ENCODE assay signal across 8 mouse cellular contexts in genomic region chr7:29293131-29294065, GRCm38 (mm10). TPM values are rescaled to one million over a fixed set of nuclear protein-coding genes. Genes with fewer than 3 reads are reported as not detected.
DNase-seq lines count a peak whose midpoint lies in the region; ATAC-seq and TF ChIP-seq lines count a peak whose summit lies in the region.
"Had no signal": no experiment of that assay in that cellular context is flagged by ENCODE, and none has a peak within 500 bp of the region (broad histone marks: within the 10 kb centered on the region; RNA-seq: fewer than 3 reads in every experiment).

No protein-coding gene starts in this region.

- peak; percentile 58; the same call in 1 of the 2 replicates for TF ChIP-seq EP300 in ES-Bruce4 (IDR thresholded peaks at IDR 0.05; ENCODE audit: insufficient read depth, low read depth, low read length)

- H3K4me3 ChIP-seq in ES-Bruce4 (ENCODE audit: low read depth, low read length), result 0 out of 2 replicates have a peak overlapping the region, but pooled peaks have one; percentile 21
- no peak overlapping the region for H3K4me3 ChIP-seq in midbrain, embryonic 14.5 days (replicated peaks; ENCODE audit: low read depth, low read length)
- H3K4me3 ChIP-seq: liver, embryonic 15.5 days had no signal

- no peaks in the 10 kb centered on the region for H3K27me3 ChIP-seq in ES-Bruce4 (ENCODE audit: control insufficient read depth, insufficient read depth, low read length, poor library complexity, severe bottlenecking)
- no peaks in the 10 kb centered on the region for H3K27me3 ChIP-seq in midbrain, embryonic 14.5 days (ENCODE audit: control insufficient read depth, insufficient read depth, low read length)

- peak overlapping the region; percentile 86 for H3K27ac ChIP-seq in ES-Bruce4 (ENCODE audit: insufficient read depth, low read length)
- peak overlapping the region; percentile 49; the same call in 1 of the 2 replicates for H3K27ac ChIP-seq in midbrain, embryonic 14.5 days (replicated peaks; ENCODE audit: low read depth, low read length)
- H3K27ac ChIP-seq: liver, embryonic 15.5 days had no signal

- H3K4me2 ChIP-seq in midbrain, embryonic 14.5 days (ENCODE audit: low read length), result no peak overlapping the region
- H3K4me2 ChIP-seq: liver, embryonic 15.5 days had no signal

- ATAC-seq in midbrain, embryonic 14.5 days (ENCODE audit: low FRiP score, low TSS enrichment), result no peak
- no peak for ATAC-seq in monocyte, adult 5-6 weeks (replicated peaks; ENCODE audit: insufficient number of reproducible peaks, low FRiP score, low TSS enrichment, poor library complexity, severe bottlenecking)

- peak; percentile 98 for DNase-seq in R1 (ENCODE audit: low read depth, low spot score)
- DNase-seq in heart, adult 8-10 months (ENCODE audit: low spot score), result peak; percentile 42
- DNase-seq in kidney, adult 9 months, result peak; percentile 55
- no peak for DNase-seq in midbrain, embryonic 14.5 days
- DNase-seq in left cerebral cortex, postnatal 14 days (ENCODE audit: low spot score in 2 of 2), result no peak

- 26% methylated on average over 19 of the region's 19 CpGs for WGBS in midbrain, embryonic 14.5 days

- no peak for TF ChIP-seq CTCF in ES-Bruce4 (IDR thresholded peaks at IDR 0.05; ENCODE audit: low read depth, low read length)

- H3K4me1 ChIP-seq in ES-Bruce4 (ENCODE audit: control insufficient read depth, insufficient read depth, low read length), result peaks cover 17% of the 10 kb centered on the region
- H3K4me1 ChIP-seq in midbrain, embryonic 14.5 days (ENCODE audit: control insufficient read depth, insufficient read depth, low read length), result peaks cover 11% of the 10 kb centered on the region; the same call in 1 of the 2 replicates

- peak overlapping the region; percentile 19 for H3K9ac ChIP-seq in ES-Bruce4 (ENCODE audit: low read depth, poor library complexity, severe bottlenecking)
- H3K9ac ChIP-seq in midbrain, embryonic 14.5 days (replicated peaks; ENCODE audit: low read length), result no peak overlapping the region
- H3K9ac ChIP-seq: liver, embryonic 15.5 days had no signal

- intact Hi-C loops in left cerebral cortex, postnatal 14 days (cut with DNase I), result loop anchor here (10.0 kb wide), 1 partner anchor 169 kb away; the partner anchor contains the start of gene Ryr1

- TF ChIP-seq POLR2A in ES-Bruce4 (IDR thresholded peaks at IDR 0.05; ENCODE audit: insufficient read depth, low read length), result no peak

- H3K9me3 ChIP-seq in ES-Bruce4 (replicated peaks; ENCODE audit: control insufficient read depth, insufficient read depth, low read length, poor library complexity, severe bottlenecking), result no peaks in the 10 kb centered on the region
- no peaks in the 10 kb centered on the region for H3K9me3 ChIP-seq in midbrain, embryonic 14.5 days (ENCODE audit: control insufficient read depth, low read length)
- H3K9me3 ChIP-seq: liver, embryonic 15.5 days had no signal

- no peaks in the 10 kb centered on the region for H3K36me3 ChIP-seq in ES-Bruce4 (ENCODE audit: control insufficient read depth, insufficient read depth, low read length, poor library complexity, severe bottlenecking)
- H3K36me3 ChIP-seq in midbrain, embryonic 14.5 days (ENCODE audit: control insufficient read depth, insufficient read depth, low read length), result no peaks in the 10 kb centered on the region
- H3K36me3 ChIP-seq: liver, embryonic 15.5 days had no signal

RNA-seq across cellular contexts. Expression of gene Ppp1r14a, which starts 4.3 kb away (rescaled TPM):
- polyA plus RNA-seq in ES-Bruce4 (2011; ENCODE audit: insufficient read depth, insufficient read length, low read depth, missing spikeins), result 22.1 and 29.1 TPM in 2 replicates
- total RNA-seq in heart, adult 8-10 months (2022), result 10 to 100 TPM in 1 of 4 experiments, 1 to 10 TPM in 3; 5.4 to 10.1 (median 7.1) TPM
- polyA plus RNA-seq in midbrain, embryonic 14.5 days (2014; fragmentation: Nextera tagmentation; extraction: Ambion mirVana), result 0.94 and 3.9 TPM in 2 replicates
- 1 to 10 TPM; 6.6 to 8.0 TPM for total RNA-seq in left cerebral cortex, postnatal 14 days (2021)
- total RNA-seq in monocyte, adult 5-6 weeks (2017), result not detected in 3 replicates

RNA-seq across cellular contexts. Expression of gene Dpf1, which starts 10.4 kb away (rescaled TPM):
- 5.9 and 6.1 TPM in 2 replicates for polyA plus RNA-seq in ES-Bruce4 (2011; ENCODE audit: insufficient read depth, insufficient read length, low read depth, missing spikeins)
- total RNA-seq in heart, adult 8-10 months (2022), result under 1 TPM in 3 of 4 experiments, not detected in 1; 0.13 to 0.23 (median 0.22) TPM
- 203 and 214 TPM in 2 replicates for polyA plus RNA-seq in midbrain, embryonic 14.5 days (2014; fragmentation: Nextera tagmentation; extraction: Ambion mirVana)
- 100 to 1,000 TPM in 1 of 2 experiments, 10 to 100 TPM in 1; 97.6 to 105 TPM for total RNA-seq in left cerebral cortex, postnatal 14 days (2021)
- not detected in 3 replicates for total RNA-seq in monocyte, adult 5-6 weeks (2017)

RNA-seq across cellular contexts. Expression of gene Spint2, which starts 11.7 kb away (rescaled TPM):
- polyA plus RNA-seq in ES-Bruce4 (2011; ENCODE audit: insufficient read depth, insufficient read length, low read depth, missing spikeins), result 264 and 288 TPM in 2 replicates
- total RNA-seq in heart, adult 8-10 months (2022), result 10 to 100 TPM; 47.3 to 54.5 (median 53.2) TPM
- 52.3 and 66.3 TPM in 2 replicates for polyA plus RNA-seq in midbrain, embryonic 14.5 days (2014; fragmentation: Nextera tagmentation; extraction: Ambion mirVana)
- total RNA-seq in left cerebral cortex, postnatal 14 days (2021), result 10 to 100 TPM; 11.5 to 19.4 TPM
- 2.6 to 4.4 TPM (median 4.2 TPM) in 3 replicates for total RNA-seq in monocyte, adult 5-6 weeks (2017)

RNA-seq across cellular contexts. Expression of gene 2200002D01Rik, which starts 45.1 kb away (rescaled TPM):
- polyA plus RNA-seq in ES-Bruce4 (2011; ENCODE audit: insufficient read depth, insufficient read length, low read depth, missing spikeins), result 33.6 and 34.1 TPM in 2 replicates
- total RNA-seq in heart, adult 8-10 months (2022), result 1 to 10 TPM; 1.7 to 3.9 (median 2.6) TPM
- 0.29 and 0.57 TPM in 2 replicates for polyA plus RNA-seq in midbrain, embryonic 14.5 days (2014; fragmentation: Nextera tagmentation; extraction: Ambion mirVana)
- total RNA-seq in left cerebral cortex, postnatal 14 days (2021), result not detected
- total RNA-seq in monocyte, adult 5-6 weeks (2017), result 0.29 to 3.4 TPM in 2 of 3 replicates, not detected in the other

RNA-seq across cellular contexts. Expression of gene Yif1b, which starts 55.3 kb away (rescaled TPM):
- polyA plus RNA-seq in ES-Bruce4 (2011; ENCODE audit: insufficient read depth, insufficient read length, low read depth, missing spikeins), result 50.9 and 55.2 TPM in 2 replicates
- 10 to 100 TPM; 66.2 to 78.1 (median 70.0) TPM for total RNA-seq in heart, adult 8-10 months (2022)
- polyA plus RNA-seq in midbrain, embryonic 14.5 days (2014; fragmentation: Nextera tagmentation; extraction: Ambion mirVana), result 86.6 and 107 TPM in 2 replicates
- 10 to 100 TPM; 48.4 to 50.9 TPM for total RNA-seq in left cerebral cortex, postnatal 14 days (2021)
- 3.8 to 11.1 TPM (median 9.8 TPM) in 3 replicates for total RNA-seq in monocyte, adult 5-6 weeks (2017)

Comparison
In these comparisons a context has a peak if more than half of its experiments do, and no peak if none do; other contexts are left out.
1. DNase-seq: peak in R1 (single experiment), heart, adult 8-10 months (single experiment) and kidney, adult 9 months (single experiment); none in midbrain, embryonic 14.5 days (single experiment) and left cerebral cortex, postnatal 14 days (0 of 2).
2. RNA of gene Dpf1, which starts 10.4 kb away (total RNA-seq): 97.6 to 105 TPM in left cerebral cortex, postnatal 14 days; 0.13 to 0.23 TPM in heart, adult 8-10 months and not detected in monocyte, adult 5-6 weeks; every median in the first group is over 10 times any median in the second.